Comparison of ENCODE assay signal across 16 mouse cellular contexts in genomic region chr4:154422431-154422913, GRCm38 (mm10).
A peak's percentile ranks its signal among the peaks of the same experiment; 100 is the strongest.
DNase-seq lines count a peak whose midpoint lies in the region; ATAC-seq lines count a peak whose summit lies in the region.
"Had no signal": no experiment of that assay in that cellular context is flagged by ENCODE, and none has a peak within 500 bp of the region (broad histone marks: within the 10 kb centered on the region; RNA-seq: fewer than 3 reads in every experiment).

No protein-coding gene starts in this region.

- H3K27me3 ChIP-seq in heart, embryonic 10.5 days (ENCODE audit: insufficient read depth, poor library complexity, severe bottlenecking) = peaks cover 42% of the 10 kb centered on the region
- H3K27me3 ChIP-seq in embryonic facial prominence, embryonic 13.5 days = peaks cover 46% of the 10 kb centered on the region
- H3K27me3 ChIP-seq in midbrain, embryonic 12.5 days = peaks cover 51% of the 10 kb centered on the region
- H3K27me3 ChIP-seq in intestine, embryonic 16.5 days (replicated peaks; ENCODE audit: control insufficient read depth, insufficient read depth, low read length) = no peaks in the 10 kb centered on the region

- H3K4me2 ChIP-seq in embryonic facial prominence, embryonic 13.5 days = peak overlapping the region; percentile 30; the same call in 1 of the 2 replicates
- peak overlapping the region; percentile 36 for H3K4me2 ChIP-seq in midbrain, embryonic 12.5 days (replicated peaks)
- H3K4me2 ChIP-seq in intestine, embryonic 16.5 days (ENCODE audit: low read depth, low read length) = no peak overlapping the region
- H3K4me2 ChIP-seq: neural tube, embryonic 13.5 days had no signal

- intact Hi-C loops in heart, postnatal 25 days (cut with DNase I) = no loop called here

- no peak for DNase-seq in heart, embryonic 10.5 days (ENCODE audit: low spot score)
- DNase-seq in heart, postnatal 25 days (ENCODE audit: low spot score) = no peak
- peak; percentile 7 for DNase-seq in NIH3T3 (ENCODE audit: low read depth)
- no peak for DNase-seq in spleen, postnatal 14 days (ENCODE audit: low spot score in 2 of 2)
- DNase-seq: adrenal gland, adult 2 months; cerebellum, adult 8-10 months; heart, postnatal 4 days; kidney, adult 2 months; lung, adult 2 months; right cerebral cortex, postnatal 14 days; thymus, adult 18-20 months had no signal

- ATAC-seq in embryonic facial prominence, embryonic 13.5 days (ENCODE audit: insufficient number of reproducible peaks, insufficient read depth, low FRiP score, low TSS enrichment, low read depth) = no peak
- peak; percentile 62; the same call in 1 of the 2 replicates for ATAC-seq in midbrain, embryonic 12.5 days (ENCODE audit: low FRiP score, low read depth)
- no peak for ATAC-seq in monocyte, adult 5-6 weeks (replicated peaks; ENCODE audit: insufficient number of reproducible peaks, low FRiP score, low TSS enrichment, poor library complexity, severe bottlenecking)
- no peak for ATAC-seq in intestine, embryonic 16.5 days

- peak overlapping the region; percentile 6; the same call in 1 of the 2 replicates for H3K4me3 ChIP-seq in heart, embryonic 10.5 days
- no peak overlapping the region for H3K4me3 ChIP-seq in embryonic facial prominence, embryonic 13.5 days
- no peak overlapping the region for H3K4me3 ChIP-seq in midbrain, embryonic 12.5 days
- no peak overlapping the region for H3K4me3 ChIP-seq in intestine, embryonic 16.5 days (ENCODE audit: low read length)
- H3K4me3 ChIP-seq: neural tube, embryonic 13.5 days had no signal

- H3K9me3 ChIP-seq in heart, embryonic 10.5 days = no peaks in the 10 kb centered on the region
- 0 out of 2 replicates have a peak, but pooled peaks cover 3% of the 10 kb centered on the region for H3K9me3 ChIP-seq in embryonic facial prominence, embryonic 13.5 days
- peaks cover 7% of the 10 kb centered on the region; the same call in 1 of the 2 replicates for H3K9me3 ChIP-seq in midbrain, embryonic 12.5 days
- 0 out of 2 replicates have a peak, but pooled peaks cover 6% of the 10 kb centered on the region for H3K9me3 ChIP-seq in intestine, embryonic 16.5 days (ENCODE audit: control insufficient read depth, low read length)

- 5% methylated on average over 10 of the region's 10 CpGs for WGBS in heart, embryonic 10.5 days
- 5% methylated on average over 10 of the region's 10 CpGs for WGBS in embryonic facial prominence, embryonic 13.5 days
- WGBS in midbrain, embryonic 12.5 days = under 1% methylated on average over 10 of the region's 10 CpGs
- 22% methylated on average over 10 of the region's 10 CpGs for WGBS in intestine, embryonic 16.5 days

- 0 out of 2 replicates have a peak overlapping the region, but pooled peaks have one; percentile 49 for H3K9ac ChIP-seq in embryonic facial prominence, embryonic 13.5 days
- peak overlapping the region; percentile 44 for H3K9ac ChIP-seq in midbrain, embryonic 12.5 days (replicated peaks)
- H3K9ac ChIP-seq in intestine, embryonic 16.5 days (ENCODE audit: low read depth, low read length) = no peak overlapping the region
- H3K9ac ChIP-seq: neural tube, embryonic 13.5 days had no signal

- H3K36me3 ChIP-seq in heart, embryonic 10.5 days = no peaks in the 10 kb centered on the region; the same call in 1 of the 2 replicates
- H3K36me3 ChIP-seq in embryonic facial prominence, embryonic 13.5 days = no peaks in the 10 kb centered on the region
- H3K36me3 ChIP-seq in midbrain, embryonic 12.5 days = no peaks in the 10 kb centered on the region
- no peaks in the 10 kb centered on the region for H3K36me3 ChIP-seq in intestine, embryonic 16.5 days (ENCODE audit: control insufficient read depth, insufficient read depth, low read length)
- H3K36me3 ChIP-seq: neural tube, embryonic 13.5 days had no signal

- H3K4me1 ChIP-seq in heart, embryonic 10.5 days = peaks cover 53% of the 10 kb centered on the region
- H3K4me1 ChIP-seq in embryonic facial prominence, embryonic 13.5 days = peaks cover 77% of the 10 kb centered on the region
- H3K4me1 ChIP-seq in midbrain, embryonic 12.5 days = peaks cover 25% of the 10 kb centered on the region
- 0 out of 2 replicates have a peak, but pooled peaks cover 9% of the 10 kb centered on the region for H3K4me1 ChIP-seq in intestine, embryonic 16.5 days (ENCODE audit: control insufficient read depth, insufficient read depth, low read length)

- H3K27ac ChIP-seq in heart, embryonic 10.5 days = peak overlapping the region; percentile 77
- no peak overlapping the region for H3K27ac ChIP-seq in embryonic facial prominence, embryonic 13.5 days
- peak overlapping the region; percentile 36; the same call in 1 of the 2 replicates for H3K27ac ChIP-seq in midbrain, embryonic 12.5 days (replicated peaks)
- no peak overlapping the region for H3K27ac ChIP-seq in intestine, embryonic 16.5 days (ENCODE audit: low read length)
- H3K27ac ChIP-seq: neural tube, embryonic 13.5 days had no signal

Comparison
In these comparisons a context has a peak if more than half of its experiments do, and no peak if none do; other contexts are left out.
1. H3K27ac ChIP-seq: peak in heart, embryonic 10.5 days (single experiment) and midbrain, embryonic 12.5 days (single experiment); none in embryonic facial prominence, embryonic 13.5 days (single experiment) and intestine, embryonic 16.5 days (single experiment).